Mouse (Mus musculus) liver, embryonic 14.5 days (tissue): ENCODE measurements at regions not wholly inside any gene's neighbourhood (a gene's known extent, or its start where the extent isn't known, plus 50 kb on each side); places are given as distances from the start of the nearest gene placed in this dataset.

Experiments
- CTCF ChIP-seq: IDR thresholded peaks from 2 replicates; pipeline ENCODE4 v1.5.1; 2016; ENCODE audit warnings: antibody characterized with exemption, low read depth, control low read depth
- EP300 ChIP-seq: IDR thresholded peaks from 2 replicates; pipeline ENCODE4 v1.6.1; 2016; ENCODE audit warnings: antibody characterized with exemption, low read depth

DNA sequence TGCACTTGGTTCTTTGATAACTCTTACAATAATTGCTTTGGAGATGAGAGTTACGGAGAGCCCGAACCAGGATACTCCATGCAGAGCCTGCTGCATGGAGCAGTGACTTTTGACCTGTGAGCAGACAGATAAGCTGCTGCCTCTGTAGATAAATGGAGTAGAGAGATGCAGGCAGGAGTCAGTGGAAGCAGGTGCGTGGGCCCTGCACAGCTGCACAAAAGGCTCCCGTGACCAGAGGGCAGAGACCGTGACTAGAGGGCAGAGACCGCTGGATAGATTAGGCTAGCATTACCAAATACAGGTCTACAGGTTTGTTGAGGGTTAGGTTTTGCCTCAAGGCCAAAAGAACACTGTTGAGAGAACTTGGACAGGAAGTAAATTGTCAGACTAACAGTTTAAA lies 76.9 kb upstream of the Plekha5 start:
- no peak for TF ChIP-seq EP300
- TF ChIP-seq CTCF = no peak
